19 mouse cellular contexts compared by ENCODE assay signal in the genomic region with DNA sequence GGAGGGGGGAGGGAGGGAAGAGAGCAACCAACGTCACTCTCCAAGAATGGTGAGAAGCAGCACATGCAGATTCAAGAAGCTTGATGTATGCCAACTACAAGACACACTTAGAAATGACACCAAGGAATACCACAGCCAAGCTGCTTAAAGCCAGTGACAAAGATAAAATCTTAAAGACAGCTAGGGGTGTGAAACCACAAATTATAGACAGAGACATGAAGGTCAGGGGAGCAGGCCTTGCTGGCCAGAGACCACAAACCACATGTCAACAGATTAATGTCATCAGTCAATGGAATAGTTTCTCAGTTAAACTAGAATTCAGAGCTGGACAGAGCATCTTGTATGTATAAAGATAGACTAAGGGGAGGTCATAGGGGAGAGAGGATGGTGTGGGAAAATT.
DNase-seq lines count a peak whose midpoint lies in the region; ATAC-seq and TF ChIP-seq lines count a peak whose summit lies in the region.
"Had no signal": no experiment of that assay in that cellular context is flagged by ENCODE, and none has a peak within 500 bp of the region (broad histone marks: within the 10 kb centered on the region; RNA-seq: fewer than 3 reads in every experiment).

No protein-coding gene starts in this region.

- H3K27ac ChIP-seq in forebrain, postnatal 0 days (ENCODE audit: low read depth, low read length) = no peak overlapping the region
- no peak overlapping the region for H3K27ac ChIP-seq in forebrain, embryonic 14.5 days (ENCODE audit: low read depth, low read length)
- H3K27ac ChIP-seq: embryonic facial prominence, embryonic 13.5 days; forebrain, embryonic 12.5 days; hindbrain, embryonic 15.5 days had no signal

- no peaks in the 10 kb centered on the region for H3K36me3 ChIP-seq in forebrain, postnatal 0 days (ENCODE audit: insufficient read depth)
- H3K36me3 ChIP-seq in forebrain, embryonic 14.5 days (ENCODE audit: control insufficient read depth, insufficient read depth, low read length) = no peaks in the 10 kb centered on the region
- H3K36me3 ChIP-seq: embryonic facial prominence, embryonic 13.5 days; forebrain, embryonic 12.5 days; heart, embryonic 12.5 days; hindbrain, embryonic 15.5 days had no signal

- peak; percentile 48; the same call in 1 of the 2 replicates for ATAC-seq in forebrain, postnatal 0 days
- ATAC-seq in forebrain, embryonic 14.5 days = no peak
- peak; percentile 21 to 27; a peak in 2 of 4 replicates for ATAC-seq in hematopoietic stem cell, adult 5-6 weeks (replicated peaks in 1 of 2; ENCODE audit: insufficient read depth in 1 of 2, low FRiP score in 2 of 2, low TSS enrichment in 1 of 2, low read depth in 1 of 2, poor library complexity in 2 of 2, severe bottlenecking in 2 of 2)

- H3K4me2 ChIP-seq in forebrain, postnatal 0 days (ENCODE audit: low read depth) = no peak overlapping the region
- no peak overlapping the region for H3K4me2 ChIP-seq in forebrain, embryonic 14.5 days (ENCODE audit: low read length)
- H3K4me2 ChIP-seq: embryonic facial prominence, embryonic 13.5 days; forebrain, embryonic 12.5 days; heart, embryonic 12.5 days; hindbrain, embryonic 15.5 days had no signal

- no peak overlapping the region for H3K9ac ChIP-seq in forebrain, postnatal 0 days
- H3K9ac ChIP-seq in forebrain, embryonic 14.5 days (ENCODE audit: low read length) = no peak overlapping the region
- H3K9ac ChIP-seq: embryonic facial prominence, embryonic 13.5 days; forebrain, embryonic 12.5 days; heart, embryonic 12.5 days; hindbrain, embryonic 15.5 days had no signal

- TF ChIP-seq CTCF in forebrain, postnatal 0 days (IDR thresholded peaks at IDR 0.05; ENCODE audit: low read depth) = no peak

- no peaks in the 10 kb centered on the region for H3K27me3 ChIP-seq in forebrain, postnatal 0 days (ENCODE audit: insufficient read depth, low read length)
- H3K27me3 ChIP-seq in forebrain, embryonic 14.5 days (replicated peaks; ENCODE audit: control insufficient read depth, insufficient read depth, low read length) = no peaks in the 10 kb centered on the region
- H3K27me3 ChIP-seq: CH12.LX; embryonic facial prominence, embryonic 13.5 days; forebrain, embryonic 12.5 days; heart, embryonic 12.5 days; hindbrain, embryonic 15.5 days had no signal

- H3K9me3 ChIP-seq in forebrain, postnatal 0 days (ENCODE audit: low read length) = no peaks in the 10 kb centered on the region
- H3K9me3 ChIP-seq in forebrain, embryonic 14.5 days (replicated peaks; ENCODE audit: control insufficient read depth, low read length) = no peaks in the 10 kb centered on the region
- H3K9me3 ChIP-seq: embryonic facial prominence, embryonic 13.5 days; forebrain, embryonic 12.5 days; heart, embryonic 12.5 days; hindbrain, embryonic 15.5 days had no signal

- 41% methylated on average over 1 of the region's 1 CpGs for WGBS in forebrain, postnatal 0 days
- 58% methylated on average over 1 of the region's 1 CpGs for WGBS in forebrain, embryonic 14.5 days

- no peaks in the 10 kb centered on the region for H3K4me1 ChIP-seq in forebrain, postnatal 0 days (ENCODE audit: insufficient read depth)
- no peaks in the 10 kb centered on the region for H3K4me1 ChIP-seq in forebrain, embryonic 14.5 days (ENCODE audit: control insufficient read depth, insufficient read depth, low read length)
- H3K4me1 ChIP-seq: embryonic facial prominence, embryonic 13.5 days; forebrain, embryonic 12.5 days; heart, embryonic 12.5 days; hindbrain, embryonic 15.5 days had no signal

- no peak for DNase-seq in forebrain, postnatal 0 days
- DNase-seq in forebrain, embryonic 14.5 days (ENCODE audit: low spot score) = no peak
- peak; percentile 12 for DNase-seq in lung, postnatal 10 days
- no peak for DNase-seq in lung, adult 18-20 months
- peak; percentile 21 to 61 for DNase-seq in natural killer cell, adult 2 months (ENCODE audit: low spot score in 2 of 2)
- DNase-seq in kidney, adult 8-10 months = no peak
- no peak for DNase-seq in urinary bladder, postnatal 4 days (ENCODE audit: low spot score in 2 of 2)
- DNase-seq: adrenal gland, adult 2 months; adrenal gland, postnatal 36 days; cerebellum, adult 11 months; cerebellum, adult 8-10 months; cerebellum, postnatal 14 days; gastrocnemius, postnatal 10 days had no signal

- H3K4me3 ChIP-seq in forebrain, postnatal 0 days (ENCODE audit: low read depth, low read length) = no peak overlapping the region
- H3K4me3 ChIP-seq in forebrain, embryonic 14.5 days (ENCODE audit: low read depth, low read length) = no peak overlapping the region
- H3K4me3 ChIP-seq: embryonic facial prominence, embryonic 13.5 days; forebrain, embryonic 12.5 days; heart, embryonic 12.5 days; hindbrain, embryonic 15.5 days had no signal

Comparison
In these comparisons a context has a peak if more than half of its experiments do, and no peak if none do; other contexts are left out.
1. DNase-seq: peak in lung, postnatal 10 days (single experiment) and natural killer cell, adult 2 months (2 of 2); none in forebrain, postnatal 0 days (single experiment), forebrain, embryonic 14.5 days (single experiment), lung, adult 18-20 months (0 of 2), kidney, adult 8-10 months (0 of 2) and urinary bladder, postnatal 4 days (0 of 2).